Mouse (Mus musculus) urinary bladder, adult 2 months (tissue): Measurements from ENCODE around the gene Tfeb. TPM values are rescaled to one million over a fixed set of nuclear protein-coding genes. Genes with fewer than 3 reads are reported as not detected.

Experiments used
- DNase-seq: peaks from one replicate; pipeline ENCODE4 v3.0.0; 2022; ENCODE audit warnings: low spot score
- polyA plus RNA-seq: library from polyadenylated mRNA; depleted of rRNA; stranded (reverse); fragments of >200 nt; gene quantifications from 2 replicates; pipeline ENCODE4 v1.2.3, GENCODE M21; 2012

The Tfeb gene
- polyA plus RNA-seq, 1 experiment, result 14.5 TPM

- DNase-seq, result no peak
Measured at GRCm38 (mm10) chr17:47711883-47712282, 24.9 kb upstream of the Tfeb start.

DNA sequence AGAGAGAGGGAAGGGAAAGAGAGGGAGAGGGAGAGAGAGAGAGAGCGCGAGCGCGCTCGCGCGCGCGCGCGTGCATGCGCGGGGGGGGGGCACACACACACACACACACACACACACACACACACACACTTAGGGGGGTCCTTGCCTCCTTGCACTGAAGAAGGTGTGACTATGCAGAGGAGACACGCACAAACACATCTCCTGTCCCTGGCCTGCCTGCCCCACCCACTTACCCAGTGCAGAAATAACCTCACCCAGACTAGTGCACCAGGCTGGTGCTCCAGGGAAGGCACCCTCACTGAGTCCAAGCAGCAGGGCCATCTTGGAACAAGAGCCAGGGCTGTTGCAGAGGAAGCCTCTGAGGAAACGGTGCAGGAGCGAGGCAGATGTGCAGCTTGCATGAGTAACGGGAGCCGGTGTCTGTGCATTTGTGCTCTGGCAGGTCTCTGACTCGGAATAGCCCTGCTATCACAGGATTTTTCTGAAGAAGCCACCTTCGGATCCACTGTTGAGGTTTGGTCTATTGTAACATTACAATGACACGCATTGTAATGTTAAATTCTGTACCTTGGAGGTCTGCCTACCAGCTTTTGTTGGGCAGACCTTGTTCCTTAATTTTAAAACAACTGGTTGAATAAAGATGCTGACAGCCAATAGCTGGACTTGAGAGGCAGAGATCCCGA is 23.8 kb upstream of the Tfeb start:
- DNase-seq, result no peak

- no peak for DNase-seq
Measured at GRCm38 (mm10) chr17:47715037-47715436, 21.8 kb upstream of the Tfeb start.

- DNase-seq, result no peak
Measured at GRCm38 (mm10) chr17:47721183-47721582, 15.6 kb upstream of the Tfeb start.

DNA sequence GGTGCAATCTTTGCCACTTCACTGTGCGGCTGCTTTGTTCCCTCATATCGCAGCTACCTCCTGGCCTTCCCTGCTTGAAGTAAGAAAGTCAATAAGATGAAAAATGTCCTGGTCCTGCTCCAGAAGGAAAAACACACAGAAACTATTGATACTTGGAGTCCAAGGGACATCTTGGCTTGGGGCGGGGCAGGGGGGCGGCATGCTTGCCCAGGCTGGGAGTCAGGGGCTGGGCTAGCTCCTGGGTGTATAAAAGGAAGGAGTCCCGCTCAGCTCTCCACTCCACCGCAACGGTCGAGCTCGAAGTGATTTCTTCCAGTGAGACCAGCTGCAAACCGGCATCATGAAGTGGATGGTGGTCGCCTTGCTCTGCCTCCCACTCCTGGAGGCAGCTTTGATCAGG is 10.3 kb upstream of the Tfeb start, which contains the start of gene Pgc:
TSS of gene Pgc (plus strand) at position 277 of the 400 bp plus-strand sequence.
- DNase-seq, result no peak

- no peak for DNase-seq
Measured at GRCm38 (mm10) chr17:47730633-47731575, 5.9 kb upstream of the Tfeb start.

- no peak for DNase-seq
Measured at GRCm38 (mm10) chr17:47735553-47736100, 1.2 kb upstream of the Tfeb start.

- peak; percentile 78 for DNase-seq
Measured at GRCm38 (mm10) chr17:47737271-47738065, 638 bp downstream of the Tfeb start.

DNA sequence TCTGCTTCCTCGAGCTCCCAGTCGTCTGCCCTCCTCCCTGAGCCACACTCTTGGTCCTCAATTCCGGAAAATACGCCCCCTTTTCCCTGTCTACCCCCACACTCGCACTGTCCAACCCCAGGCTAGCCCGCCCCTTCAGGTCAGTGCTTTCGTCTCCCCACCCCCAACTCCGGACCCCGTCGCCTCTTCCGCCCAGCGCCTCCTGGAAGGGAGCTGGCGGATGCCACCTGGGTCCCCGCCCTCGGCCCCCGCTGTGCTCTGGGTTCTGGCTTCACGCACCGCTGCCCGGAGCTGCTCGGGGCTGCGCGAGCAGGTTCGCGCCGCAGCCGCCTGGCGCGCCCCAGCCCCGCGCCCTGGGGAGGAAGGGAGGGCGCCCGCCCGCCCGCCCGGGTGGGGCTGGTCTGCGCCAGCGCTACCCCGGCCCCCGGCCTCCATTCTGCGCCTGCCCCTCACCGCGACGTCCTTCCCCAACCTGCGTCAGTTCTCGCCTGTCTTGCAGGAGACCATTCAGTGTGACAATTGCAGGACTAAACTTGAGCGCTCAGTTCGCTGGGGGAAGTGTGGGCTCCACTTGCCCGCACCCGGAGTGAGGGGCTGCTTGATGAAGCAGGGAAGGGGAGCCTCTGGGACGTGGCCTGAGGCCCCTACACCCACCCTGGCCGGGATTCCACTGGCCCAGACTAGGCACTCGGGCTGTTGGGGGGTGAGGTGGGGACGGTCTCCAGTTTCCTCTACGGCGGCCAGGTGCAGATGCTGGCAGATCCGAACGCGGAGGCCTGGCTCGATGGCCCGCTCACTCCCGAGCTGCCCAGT is 1.4 kb downstream of the Tfeb start:
- peak; percentile 45 for DNase-seq

- DNase-seq, result no peak
Measured at GRCm38 (mm10) chr17:47738879-47739798, 2.3 kb downstream of the Tfeb start.

GRCm38 (mm10) chr17:47740186-47740585 is 3.4 kb downstream of the Tfeb start:
- DNase-seq, result no peak

GRCm38 (mm10) chr17:47742991-47743734 is 6.3 kb downstream of the Tfeb start:
- DNase-seq, result no peak

GRCm38 (mm10) chr17:47744086-47744485 is 7.3 kb downstream of the Tfeb start:
- no peak for DNase-seq

GRCm38 (mm10) chr17:47744746-47745368 is 8.0 kb downstream of the Tfeb start:
- no peak for DNase-seq

DNA sequence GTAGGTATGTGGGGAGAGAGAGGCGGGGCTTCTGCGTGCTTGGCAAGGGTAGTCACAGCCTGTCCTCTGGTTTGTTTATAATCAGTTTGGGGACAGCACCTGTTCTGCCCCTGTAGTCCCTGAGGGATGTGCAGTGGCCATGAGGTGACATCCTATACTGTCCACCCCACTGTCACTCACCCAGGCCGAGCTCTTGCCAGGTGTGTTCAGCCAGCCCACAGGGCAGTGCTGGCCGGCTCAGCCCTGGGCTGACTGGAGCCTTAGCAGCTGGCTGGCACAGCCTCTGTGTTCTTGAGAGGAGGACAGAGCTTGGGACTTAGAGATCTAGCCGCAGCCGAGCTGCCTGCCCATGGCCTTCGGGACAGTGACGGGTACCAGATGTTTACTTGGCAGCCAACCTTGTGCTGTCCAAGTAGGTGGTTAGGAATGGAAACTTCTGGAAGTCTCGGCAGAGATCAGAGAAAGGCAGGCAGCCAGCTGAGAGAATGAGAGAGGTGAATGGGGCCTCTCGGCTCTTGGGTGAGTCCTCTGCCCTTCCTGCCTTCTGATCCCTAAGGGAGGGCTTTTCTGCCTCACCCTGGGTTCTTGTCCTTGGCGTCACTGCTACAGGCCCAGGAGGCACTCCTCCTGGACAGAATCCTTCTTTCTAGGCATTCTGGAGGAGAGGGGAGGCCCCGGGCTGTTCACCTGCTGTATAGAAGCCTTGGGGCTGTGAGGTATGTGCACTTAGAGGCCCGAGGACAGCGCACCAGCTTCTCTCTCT is 12.1 kb downstream of the Tfeb start:
- DNase-seq, result no peak

DNA sequence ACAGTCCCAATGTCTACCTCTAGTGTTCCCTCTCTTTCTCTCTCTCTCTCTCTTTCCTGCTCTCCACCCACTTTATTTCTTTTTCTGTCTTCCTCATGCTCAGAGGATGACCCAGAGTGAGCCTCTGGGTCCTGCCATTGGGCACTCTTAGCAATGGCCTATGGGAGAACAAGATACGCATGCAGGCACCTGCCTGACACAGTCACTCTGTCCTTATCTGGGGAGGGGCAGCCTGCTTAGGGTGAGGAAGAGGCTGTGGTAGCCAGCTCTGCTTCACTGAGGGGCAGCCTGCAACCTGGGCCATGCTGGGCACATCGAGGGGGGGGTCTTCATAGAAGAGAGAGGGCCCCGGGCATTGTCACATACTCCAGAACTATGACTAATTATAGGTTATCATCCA is 12.8 kb downstream of the Tfeb start:
- no peak for DNase-seq

DNA sequence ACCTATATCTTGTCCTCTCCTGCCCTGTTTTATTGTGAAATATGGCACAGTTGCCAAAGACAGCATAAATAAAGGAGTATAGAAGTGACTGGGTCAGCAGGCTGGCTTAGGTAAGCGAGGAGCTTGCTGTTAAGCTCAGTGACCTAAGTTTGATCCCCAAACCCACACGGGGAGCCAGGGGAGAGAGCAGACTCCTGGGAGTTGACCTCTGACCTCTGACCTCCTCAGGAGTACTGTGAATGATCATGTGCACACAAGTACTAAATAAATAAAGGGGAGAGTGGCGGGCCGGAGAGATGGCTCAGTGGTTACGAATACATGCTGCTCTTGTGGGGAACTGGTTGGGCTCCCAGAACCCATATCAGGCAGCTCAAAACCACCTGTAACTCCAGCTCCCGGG is 13.3 kb downstream of the Tfeb start:
- no peak for DNase-seq

GRCm38 (mm10) chr17:47751811-47752210 is 15.0 kb downstream of the Tfeb start:
- no peak for DNase-seq
